Mouse (Mus musculus) ES-E14 (cell line): ENCODE results near the gene H60c.

Experiments used
- CHD2 ChIP-seq: IDR thresholded peaks from 2 replicates; pipeline ENCODE4 v1.6.1; 2014; ENCODE audit warnings: mild to moderate bottlenecking, low read depth, low read length, inconsistent platforms
- HCFC1 ChIP-seq: IDR thresholded peaks from 2 replicates; pipeline ENCODE4 v1.6.1; 2012; ENCODE audit warnings: low read length, inconsistent platforms, borderline replicate concordance; ENCODE audit not compliant: insufficient read depth
- MAFK ChIP-seq: IDR thresholded peaks from 2 replicates; pipeline ENCODE4 v1.6.1; 2014; ENCODE audit warnings: mild to moderate bottlenecking, low read depth, low read length, inconsistent platforms; ENCODE audit not compliant: insufficient read depth
- ZC3H11A ChIP-seq: IDR thresholded peaks from 2 replicates; pipeline ENCODE4 v1.6.1; 2012; ENCODE audit warnings: low read depth, mild to moderate bottlenecking, inconsistent platforms, low read length, borderline replicate concordance
- ZNF384 ChIP-seq: IDR thresholded peaks from 2 replicates; pipeline ENCODE4 v1.6.1; 2012; ENCODE audit warnings: low read depth, low read length, inconsistent platforms

DNA sequence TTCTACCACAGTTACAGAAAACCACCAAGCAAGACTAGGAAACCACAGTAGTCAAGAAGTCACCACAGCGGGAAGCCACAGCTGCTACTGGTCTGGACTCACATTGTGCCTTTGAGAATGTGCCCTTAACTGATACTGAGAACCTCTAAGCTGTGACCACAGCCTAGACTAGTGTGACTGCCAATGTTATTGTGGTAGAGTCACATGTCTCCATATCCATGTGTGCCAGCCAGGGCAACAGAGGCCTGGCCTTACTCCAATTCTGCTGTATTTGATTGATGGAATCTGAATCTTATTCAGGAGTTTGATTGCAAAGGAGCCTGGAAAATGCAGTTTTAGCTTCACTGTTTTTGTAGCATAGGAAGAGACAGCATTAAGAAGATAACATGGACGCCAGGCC, 13.5 kb upstream of the H60c start:
- TF ChIP-seq ZNF384 (no peak), HCFC1 (no peak), CHD2 (no peak), ZC3H11A (no peak), MAFK (no peak)
